Mouse (Mus musculus) limb, embryonic 15.5 days (tissue): ENCODE results near the gene Rab11b. TPM values are rescaled to one million over a fixed set of nuclear protein-coding genes. Genes with fewer than 3 reads are reported as not detected.

Source experiments
- ATAC-seq: fragments of 200-750 bp; cut with Nextera tagmentation; 2 replicates; pipeline ENCODE4 v1.8.0; 2017; ENCODE audit warnings: low read depth, moderate TSS enrichment; ENCODE audit not compliant: insufficient number of reproducible peaks, low FRiP score, low TSS enrichment
- H3K27ac ChIP-seq: fragments of 300-500 bp; sonication (generic); 2 replicates; pipeline ENCODE4 v1.5.1; 2015; ENCODE audit warnings: moderate library complexity, mild to moderate bottlenecking, inconsistent platforms
- H3K27me3 ChIP-seq: fragments of 300-500 bp; sonication (generic); 2 replicates; pipeline ENCODE4 v1.6.1; 2015; ENCODE audit warnings: inconsistent platforms
- H3K36me3 ChIP-seq: fragments of 300-500 bp; sonication (generic); 2 replicates; pipeline ENCODE4 v1.6.1; 2015; ENCODE audit warnings: inconsistent platforms
- H3K4me1 ChIP-seq: fragments of 300-500 bp; sonication (generic); 2 replicates; pipeline ENCODE4 v1.6.1; 2015; ENCODE audit warnings: inconsistent platforms
- H3K4me2 ChIP-seq: fragments of 300-500 bp; sonication (generic); 2 replicates; pipeline ENCODE4 v1.6.1; 2015; ENCODE audit warnings: mild to moderate bottlenecking, inconsistent platforms
- H3K4me3 ChIP-seq: fragments of 300-500 bp; sonication (generic); 2 replicates; pipeline ENCODE4 v1.5.1; 2015; ENCODE audit warnings: mild to moderate bottlenecking, inconsistent platforms
- H3K9ac ChIP-seq: fragments of 300-500 bp; sonication (generic); 2 replicates; pipeline ENCODE4 v1.6.1; 2015; ENCODE audit warnings: inconsistent platforms
- H3K9me3 ChIP-seq: fragments of 300-500 bp; sonication (generic); 2 replicates; pipeline ENCODE4 v1.6.1; 2016; ENCODE audit warnings: inconsistent platforms
- WGBS: fragments of 180-500 bp; shearing (Covaris S2); methylation state at CpG from one replicate; pipeline ENCODE4 v1.1.7; 2015; 5-methylcytosine and 5-hydroxymethylcytosine counted together
- polyA plus RNA-seq: library from polyadenylated mRNA; unstranded; fragments of >200 nt; fragmentation: Nextera tagmentation; extraction: Ambion mirVana; gene quantifications from 2 replicates; pipeline ENCODE4 v1.2.1, GENCODE M21; 2015

The Rab11b gene
- polyA plus RNA-seq, 1 experiment from 2014 or later: 257 TPM

DNA sequence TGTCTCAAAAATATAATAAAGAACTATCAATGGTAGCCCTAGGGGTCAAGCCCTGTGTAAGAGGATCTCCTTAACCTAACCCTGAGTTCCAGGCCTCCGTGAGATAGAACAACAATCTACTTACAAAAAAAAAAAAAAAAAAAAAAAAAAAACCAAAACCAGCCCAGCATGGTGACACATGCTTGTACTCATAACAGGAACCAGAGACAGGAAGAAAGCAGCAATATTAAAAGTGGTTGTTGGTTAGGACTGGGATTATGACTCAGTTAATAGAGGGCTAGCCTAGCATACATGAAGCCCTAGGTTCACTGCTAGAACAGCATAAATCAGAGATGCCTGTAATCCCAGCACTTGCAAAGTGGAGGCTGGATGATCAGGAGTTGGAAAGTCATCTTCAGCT is 58.2 kb downstream of the Rab11b start:
- Histone ChIP-seq H3K27ac (no peak overlapping the region), H3K4me2 (no peak overlapping the region), H3K9me3 (no peaks in the 10 kb centered on the region), H3K36me3 (peaks cover 27% of the 10 kb centered on the region), H3K4me3 (no peak overlapping the region), H3K9ac (no peak overlapping the region), H3K4me1 (no peaks in the 10 kb centered on the region), H3K27me3 (no peaks in the 10 kb centered on the region)
- ATAC-seq: no peak
- 85% methylated on average over 1 of the region's 1 CpGs for WGBS

DNA sequence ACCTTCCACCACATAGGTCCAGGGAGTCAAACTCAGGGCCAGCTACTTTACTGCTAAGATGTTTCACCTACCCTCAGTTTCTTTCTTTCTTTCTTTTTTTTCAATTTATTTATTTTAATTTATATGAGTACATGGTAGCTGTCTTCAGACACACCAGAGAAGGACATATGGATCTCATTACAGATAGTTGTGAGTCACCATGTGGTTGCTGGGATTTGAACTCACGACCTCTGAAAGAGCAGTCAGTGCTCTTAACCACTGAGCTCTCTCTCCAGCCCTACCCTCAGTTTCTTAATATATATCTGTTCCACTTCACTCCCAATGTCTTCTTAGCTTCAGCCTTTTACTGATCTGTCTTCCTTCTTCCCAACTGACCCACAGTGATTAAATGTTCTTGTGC is 64.9 kb downstream of the Rab11b start:
- Histone ChIP-seq H3K9me3 (no peaks in the 10 kb centered on the region), H3K9ac (no peak overlapping the region)
- ATAC-seq: no peak

More for the DNA sequence above, 64.9 kb downstream of the Rab11b start:
- Histone ChIP-seq H3K4me1 (no peaks in the 10 kb centered on the region), H3K4me2 (no peak overlapping the region), H3K36me3 (peaks cover 28% of the 10 kb centered on the region), H3K4me3 (no peak overlapping the region), H3K27ac (no peak overlapping the region), H3K27me3 (no peaks in the 10 kb centered on the region)
- 55% methylated on average over 1 of the region's 1 CpGs for WGBS

Other genes starting within 250 kb of the Rab11b start
- 91.1 and 94.0 TPM in 2 replicates for gene Adamts10, start 236.3 kb downstream of the Rab11b start, polyA plus RNA-seq
- gene Myo1f, start 204.8 kb downstream of the Rab11b start, polyA plus RNA-seq: 5.6 and 6.2 TPM in 2 replicates
- gene Zfp414, start 131.4 kb downstream of the Rab11b start, polyA plus RNA-seq: 40.5 and 42.4 TPM in 2 replicates
- 0.27 and 0.34 TPM in 2 replicates for gene Pram1, start 122.5 kb downstream of the Rab11b start, polyA plus RNA-seq
- gene Hnrnpm, start 73.7 kb downstream of the Rab11b start, polyA plus RNA-seq: 274 and 281 TPM in 2 replicates
- 62.6 and 65.6 TPM in 2 replicates for gene March2, start 41.9 kb downstream of the Rab11b start, polyA plus RNA-seq
- 53.1 and 62.9 TPM in 2 replicates for gene Angptl4, start 21.3 kb upstream of the Rab11b start, polyA plus RNA-seq
- 29.4 and 32.3 TPM in 2 replicates for gene Kank3, start 50.0 kb upstream of the Rab11b start, polyA plus RNA-seq
- 716 and 1,053 TPM in 2 replicates for gene Rps28, start 64.0 kb upstream of the Rab11b start, polyA plus RNA-seq
- gene Ndufa7, start 64.0 kb upstream of the Rab11b start, polyA plus RNA-seq: 404 and 428 TPM in 2 replicates
- gene Cd320, start 82.6 kb upstream of the Rab11b start, polyA plus RNA-seq: 53.1 and 54.8 TPM in 2 replicates
- not detected in 2 replicates for gene Gm7029, start 113.3 kb upstream of the Rab11b start, polyA plus RNA-seq
- 3.5 and 7.7 TPM in 2 replicates for gene Kifc1, start 130.1 kb upstream of the Rab11b start, polyA plus RNA-seq
- gene Platr17, start 144.6 kb upstream of the Rab11b start, polyA plus RNA-seq: 0.19 and 0.30 TPM in 2 replicates
- 47.2 and 55.7 TPM in 2 replicates for gene Daxx, start 148.9 kb upstream of the Rab11b start, polyA plus RNA-seq
- gene Tapbp, start 155.4 kb upstream of the Rab11b start, polyA plus RNA-seq: 42.1 and 46.3 TPM in 2 replicates
- 14.0 and 15.5 TPM in 2 replicates for gene Zbtb22, start 155.4 kb upstream of the Rab11b start, polyA plus RNA-seq
- 51.8 and 58.5 TPM in 2 replicates for gene Rgl2, start 169.0 kb upstream of the Rab11b start, polyA plus RNA-seq
- gene Pfdn6, start 179.8 kb upstream of the Rab11b start, polyA plus RNA-seq: 132 and 139 TPM in 2 replicates
- gene Wdr46, start 180.1 kb upstream of the Rab11b start, polyA plus RNA-seq: 31.4 and 36.0 TPM in 2 replicates
- 5.9 and 8.3 TPM in 2 replicates for gene B3galt4, start 191.0 kb upstream of the Rab11b start, polyA plus RNA-seq
- gene Vps52, start 195.3 kb upstream of the Rab11b start, polyA plus RNA-seq: 46.5 and 50.4 TPM in 2 replicates
- 1,572 and 1,837 TPM in 2 replicates for gene Rps18, start 195.5 kb upstream of the Rab11b start, polyA plus RNA-seq
- 25.5 and 31.3 TPM in 2 replicates for gene H2-K1, start 239.8 kb upstream of the Rab11b start, polyA plus RNA-seq